Mouse (Mus musculus) embryonic fibroblast, embryonic 13.5 days (primary cell): ENCODE measurements at regions not wholly inside any gene's neighbourhood (a gene's known extent, or its start where the extent isn't known, plus 50 kb on each side); places are given as distances from the start of the nearest gene placed in this dataset.

ENCODE experiments used
- H3K27ac ChIP-seq: 2 replicates; pipeline ENCODE4 v1.5.1; 2012; ENCODE audit warnings: low read length, control low read depth, inconsistent platforms; ENCODE audit not compliant: insufficient read depth
- H3K4me1 ChIP-seq: 2 replicates; pipeline ENCODE4 v1.6.1; 2011; ENCODE audit warnings: low read length; ENCODE audit not compliant: control insufficient read depth, insufficient read depth
- H3K4me3 ChIP-seq: 2 replicates; pipeline ENCODE4 v1.5.1; 2011; ENCODE audit warnings: mild to moderate bottlenecking, control low read depth, low read length; ENCODE audit not compliant: insufficient read depth
- CTCF ChIP-seq: IDR thresholded peaks from 2 replicates; pipeline ENCODE4 v1.5.1; 2011; ENCODE audit warnings: mild to moderate bottlenecking, control low read depth, low read length, moderate library complexity, borderline replicate concordance; ENCODE audit not compliant: insufficient read depth
- POLR2A ChIP-seq: IDR thresholded peaks from 2 replicates; pipeline ENCODE4 v1.6.1; 2011; ENCODE audit warnings: low read depth, mild to moderate bottlenecking, control low read depth, low read length, moderate library complexity

GRCm38 (mm10) chr13:85504001-85504400, 215.1 kb upstream of the Rasa1 start:
- Histone ChIP-seq H3K4me3 (no peak overlapping the region), H3K4me1 (no peaks in the 10 kb centered on the region), H3K27ac (no peak overlapping the region)
- TF ChIP-seq POLR2A (no peak), CTCF (no peak)

GRCm38 (mm10) chr13:85498696-85499095, 209.8 kb upstream of the Rasa1 start:
- Histone ChIP-seq H3K4me3 (no peak overlapping the region), H3K27ac (no peak overlapping the region), H3K4me1 (no peaks in the 10 kb centered on the region)
- TF ChIP-seq POLR2A, result no peak
- TF ChIP-seq CTCF, result no peak

DNA sequence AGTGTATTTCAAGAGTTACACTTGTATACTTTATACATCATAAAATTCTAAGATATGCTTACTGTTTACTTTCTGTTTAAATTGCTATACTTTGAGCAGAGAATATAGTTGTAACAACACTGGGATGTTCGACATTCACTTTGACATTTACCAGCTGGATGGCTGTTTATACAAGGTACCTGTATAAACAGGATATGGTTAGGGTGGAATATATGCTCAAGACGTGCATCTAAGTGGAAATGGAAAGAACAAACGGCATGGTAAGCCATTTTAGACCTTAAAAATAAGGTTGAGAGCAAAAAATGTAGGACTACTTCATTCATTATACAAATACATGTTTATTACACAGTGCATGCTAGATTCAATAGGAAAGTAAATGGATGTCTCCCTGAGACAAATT, 195.9 kb upstream of the Rasa1 start:
- Histone ChIP-seq H3K27ac (no peak overlapping the region), H3K4me3 (no peak overlapping the region), H3K4me1 (no peaks in the 10 kb centered on the region; the same call in 1 of the 2 replicates)
- TF ChIP-seq POLR2A (no peak), CTCF (no peak)

- Histone ChIP-seq H3K27ac (no peak overlapping the region), H3K4me3 (no peak overlapping the region), H3K4me1 (no peaks in the 10 kb centered on the region; the same call in 1 of the 2 replicates)
- TF ChIP-seq POLR2A (no peak), CTCF (no peak)
Observed at GRCm38 (mm10) chr13:85483348-85483747, 194.4 kb upstream of the Rasa1 start.

DNA sequence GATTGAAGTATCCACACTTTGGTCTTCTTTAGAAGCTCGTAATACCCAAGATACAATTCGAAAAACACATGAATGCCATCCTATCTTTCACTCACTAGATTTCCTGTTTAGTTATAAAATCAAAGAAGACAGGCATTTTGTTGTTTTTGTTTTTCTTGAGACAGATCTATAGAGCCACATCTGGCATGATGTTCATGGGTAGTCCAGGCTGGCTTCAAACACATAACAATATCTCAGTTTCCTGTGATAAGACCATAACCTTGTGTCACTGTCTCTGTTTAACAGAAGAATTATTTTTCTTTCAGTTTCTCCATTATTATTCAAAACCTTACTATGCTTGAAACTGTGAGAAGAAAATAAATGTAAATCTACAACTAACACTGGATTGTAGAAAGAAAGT, 190.5 kb upstream of the Rasa1 start:
- H3K27ac ChIP-seq, result no peak overlapping the region
- TF ChIP-seq CTCF (no peak), POLR2A (no peak)
- no peak overlapping the region for H3K4me3 ChIP-seq
- no peaks in the 10 kb centered on the region for H3K4me1 ChIP-seq

GRCm38 (mm10) chr13:85476274-85476846, 187.4 kb upstream of the Rasa1 start:
- TF ChIP-seq CTCF (no peak), POLR2A (no peak)
- no peak overlapping the region for H3K27ac ChIP-seq
- no peak overlapping the region for H3K4me3 ChIP-seq
- H3K4me1 ChIP-seq, result no peaks in the 10 kb centered on the region

DNA sequence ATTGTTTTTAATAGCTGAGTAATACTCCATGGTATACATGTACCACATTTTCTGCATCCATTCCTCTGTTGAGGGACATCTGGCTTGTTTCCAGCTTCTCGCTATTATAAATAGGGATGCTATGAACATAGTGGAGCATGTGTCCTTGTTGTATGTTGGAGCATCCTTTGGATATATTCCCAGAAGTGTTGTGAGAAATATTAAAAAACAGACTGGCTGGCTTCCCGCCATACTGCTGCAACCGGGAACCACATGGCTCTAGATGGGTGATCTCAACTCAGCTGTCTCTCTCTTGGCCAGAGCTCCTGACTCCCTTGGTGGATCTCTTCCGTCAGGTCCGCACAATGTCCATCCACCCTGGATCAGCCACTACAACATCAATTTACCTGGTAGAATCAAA, 182.4 kb upstream of the Rasa1 start:
- no peak for TF ChIP-seq CTCF
- TF ChIP-seq POLR2A, result no peak
- H3K27ac ChIP-seq, result no peak overlapping the region
- H3K4me3 ChIP-seq, result no peak overlapping the region
- no peaks in the 10 kb centered on the region for H3K4me1 ChIP-seq

GRCm38 (mm10) chr13:85459387-85459786, 170.5 kb upstream of the Rasa1 start:
- no peak overlapping the region for H3K27ac ChIP-seq
- TF ChIP-seq POLR2A (no peak), CTCF (no peak)
- H3K4me3 ChIP-seq, result no peak overlapping the region
- no peaks in the 10 kb centered on the region for H3K4me1 ChIP-seq

GRCm38 (mm10) chr13:85458611-85459010, 169.7 kb upstream of the Rasa1 start:
- TF ChIP-seq POLR2A, result no peak
- no peak for TF ChIP-seq CTCF
- Histone ChIP-seq H3K4me3 (no peak overlapping the region), H3K27ac (no peak overlapping the region), H3K4me1 (no peaks in the 10 kb centered on the region)

- Histone ChIP-seq H3K27ac (no peak overlapping the region; the same call in 1 of the 2 replicates), H3K4me1 (no peaks in the 10 kb centered on the region), H3K4me3 (no peak overlapping the region)
- TF ChIP-seq POLR2A (no peak), CTCF (no peak)
Observed at GRCm38 (mm10) chr13:85439581-85439980, 150.7 kb upstream of the Rasa1 start.

GRCm38 (mm10) chr13:85437875-85438274, 148.9 kb upstream of the Rasa1 start:
- Histone ChIP-seq H3K4me3 (no peak overlapping the region), H3K4me1 (no peaks in the 10 kb centered on the region), H3K27ac (no peak overlapping the region)
- no peak for TF ChIP-seq CTCF
- TF ChIP-seq POLR2A, result no peak
